ENCODE assay signal across 16 mouse cellular contexts in genomic region chr1:118485572-118485971, GRCm38 (mm10).
A peak's percentile ranks its signal among the peaks of the same experiment; 100 is the strongest.
DNase-seq lines count a peak whose midpoint lies in the region; ATAC-seq and TF ChIP-seq lines count a peak whose summit lies in the region.
"Had no signal": no experiment of that assay in that cellular context is flagged by ENCODE, and none has a peak within 500 bp of the region (broad histone marks: within the 10 kb centered on the region; RNA-seq: fewer than 3 reads in every experiment).

No protein-coding gene starts in this region.

- H3K79me2 ChIP-seq in heart, adult 2 months (replicated peaks; ENCODE audit: control insufficient read depth, insufficient read depth, low read length) = peaks cover 3% of the 10 kb centered on the region; the same call in 1 of the 2 replicates

- peak overlapping the region; percentile 92 for H3K27ac ChIP-seq in heart, adult 2 months
- H3K27ac ChIP-seq in lung, embryonic 14.5 days (ENCODE audit: low read depth) = peak overlapping the region; percentile 13; the same call in 1 of the 2 replicates
- peak overlapping the region; percentile 98 for H3K27ac ChIP-seq in heart, embryonic 12.5 days (ENCODE audit: poor library complexity, severe bottlenecking)
- no peak overlapping the region for H3K27ac ChIP-seq in liver, postnatal 0 days (ENCODE audit: low read depth)
- H3K27ac ChIP-seq: kidney, postnatal 0 days; limb, embryonic 10.5 days; liver, embryonic 12.5 days had no signal

- H3K4me1 ChIP-seq in heart, adult 2 months (ENCODE audit: control insufficient read depth, insufficient read depth, low read length) = peaks cover 7% of the 10 kb centered on the region
- H3K4me1 ChIP-seq in lung, embryonic 14.5 days (ENCODE audit: insufficient read depth) = no peaks in the 10 kb centered on the region
- peaks cover 58% of the 10 kb centered on the region for H3K4me1 ChIP-seq in heart, embryonic 12.5 days (replicated peaks)
- peaks cover 24% of the 10 kb centered on the region for H3K4me1 ChIP-seq in liver, postnatal 0 days (ENCODE audit: insufficient read depth)
- H3K4me1 ChIP-seq: limb, embryonic 10.5 days had no signal

- H3K36me3 ChIP-seq in heart, adult 2 months (ENCODE audit: control insufficient read depth, insufficient read depth, low read length) = peaks cover 19% of the 10 kb centered on the region
- H3K36me3 ChIP-seq in lung, embryonic 14.5 days (ENCODE audit: insufficient read depth) = no peaks in the 10 kb centered on the region
- 0 out of 2 replicates have a peak, but pooled peaks cover 4% of the 10 kb centered on the region for H3K36me3 ChIP-seq in heart, embryonic 12.5 days
- H3K36me3 ChIP-seq in liver, postnatal 0 days (replicated peaks; ENCODE audit: insufficient read depth, low read length) = no peaks in the 10 kb centered on the region; the same call in 1 of the 2 replicates

- intact Hi-C loops in heart, adult 2 months (cut with DNase I) = no loop called here
- intact Hi-C loops in heart, postnatal 36 days (cut with DNase I) = no loop called here
- intact Hi-C loops in heart, postnatal 10 days (cut with DNase I) = no loop called here

- no peak overlapping the region for H3K4me2 ChIP-seq in lung, embryonic 14.5 days
- H3K4me2 ChIP-seq in heart, embryonic 12.5 days = peak overlapping the region; percentile 77
- no peak overlapping the region for H3K4me2 ChIP-seq in liver, postnatal 0 days (ENCODE audit: low read depth, low read length)
- H3K4me2 ChIP-seq: liver, embryonic 12.5 days had no signal

- TF ChIP-seq EP300 in heart, adult 2 months (IDR thresholded peaks at IDR 0.05; ENCODE audit: insufficient read depth, low read depth, low read length) = no peak
- TF ChIP-seq EP300 in liver, postnatal 0 days (IDR thresholded peaks at IDR 0.05; ENCODE audit: low read depth) = no peak

- peak overlapping the region; percentile 43; the same call in 1 of the 2 replicates for H3K9ac ChIP-seq in heart, adult 2 months (ENCODE audit: low read depth, low read length)
- no peak overlapping the region for H3K9ac ChIP-seq in lung, embryonic 14.5 days
- H3K9ac ChIP-seq in heart, embryonic 12.5 days = peak overlapping the region; percentile 63
- no peak overlapping the region for H3K9ac ChIP-seq in liver, postnatal 0 days (replicated peaks)
- H3K9ac ChIP-seq: liver, embryonic 12.5 days had no signal

- no peak for TF ChIP-seq POLR2A in heart, adult 2 months (IDR thresholded peaks at IDR 0.05; ENCODE audit: insufficient read depth, low read depth, low read length)

- no peak for TF ChIP-seq CTCF in heart, adult 2 months (IDR thresholded peaks at IDR 0.05)
- no peak for TF ChIP-seq CTCF in lung, embryonic 14.5 days (IDR thresholded peaks at IDR 0.05; ENCODE audit: low read depth)
- TF ChIP-seq CTCF in liver, postnatal 0 days (IDR thresholded peaks at IDR 0.05; ENCODE audit: low read depth) = no peak

- no peak for ATAC-seq in lung, embryonic 14.5 days (ENCODE audit: insufficient read depth)
- no peak for ATAC-seq in heart, embryonic 12.5 days (ENCODE audit: insufficient number of reproducible peaks, low FRiP score)
- ATAC-seq in liver, postnatal 0 days = no peak
- ATAC-seq: CD4-positive, CD25-positive, alpha-beta regulatory T cell, adult 4 months; liver, embryonic 12.5 days had no signal

- H3K9me3 ChIP-seq in lung, embryonic 14.5 days (ENCODE audit: low read depth, low read length) = no peaks in the 10 kb centered on the region
- H3K9me3 ChIP-seq in heart, embryonic 12.5 days (replicated peaks) = no peaks in the 10 kb centered on the region
- H3K9me3 ChIP-seq in liver, postnatal 0 days (ENCODE audit: low read length) = no peaks in the 10 kb centered on the region
- H3K9me3 ChIP-seq: limb, embryonic 10.5 days; liver, embryonic 12.5 days had no signal

- 51% methylated on average over 3 of the region's 3 CpGs for WGBS in heart, adult 2 months
- WGBS in lung, embryonic 14.5 days = 67% methylated on average over 3 of the region's 3 CpGs
- WGBS in heart, embryonic 12.5 days = 24% methylated on average over 3 of the region's 3 CpGs
- 74% methylated on average over 3 of the region's 3 CpGs for WGBS in liver, postnatal 0 days (ENCODE audit: insufficient replicate concordance)

- H3K27me3 ChIP-seq in heart, adult 2 months (ENCODE audit: control insufficient read depth, insufficient read depth, low read length) = no peaks in the 10 kb centered on the region
- no peaks in the 10 kb centered on the region for H3K27me3 ChIP-seq in lung, embryonic 14.5 days (ENCODE audit: insufficient read depth, low read length)
- H3K27me3 ChIP-seq in heart, embryonic 12.5 days (replicated peaks) = no peaks in the 10 kb centered on the region
- H3K27me3 ChIP-seq in liver, postnatal 0 days (ENCODE audit: insufficient read depth, low read length) = no peaks in the 10 kb centered on the region
- H3K27me3 ChIP-seq: liver, embryonic 12.5 days had no signal

- peak overlapping the region; percentile 19; the same call in 1 of the 2 replicates for H3K4me3 ChIP-seq in heart, adult 2 months
- H3K4me3 ChIP-seq in lung, embryonic 14.5 days (ENCODE audit: low read depth, low read length) = no peak overlapping the region
- H3K4me3 ChIP-seq in heart, embryonic 12.5 days = peak overlapping the region; percentile 18
- no peak overlapping the region for H3K4me3 ChIP-seq in liver, postnatal 0 days (ENCODE audit: low read depth, low read length)
- H3K4me3 ChIP-seq: limb, embryonic 10.5 days; liver, embryonic 12.5 days had no signal

- peak in 1 of 2 experiments; percentile 33 for DNase-seq in heart, adult 2 months
- DNase-seq in heart, postnatal 36 days = no peak
- DNase-seq in lung, embryonic 14.5 days = no peak
- DNase-seq in lung, adult 18-20 months = no peak
- DNase-seq in heart, postnatal 10 days = peak; percentile 48 to 49
- no peak for DNase-seq in embryo, embryonic 9.5 days (ENCODE audit: extremely low spot score)
- DNase-seq in liver, postnatal 0 days = no peak
- DNase-seq: adrenal gland, postnatal 14 days; cerebellum, adult 9-11 months; lung, postnatal 14 days; thymus, postnatal 14 days had no signal

Comparison
In these comparisons a context has a peak if more than half of its experiments do, and no peak if none do; other contexts are left out.
1. DNase-seq: peak in heart, postnatal 10 days (2 of 2); none in heart, postnatal 36 days (0 of 2), lung, embryonic 14.5 days (single experiment), lung, adult 18-20 months (0 of 2), embryo, embryonic 9.5 days (single experiment) and liver, postnatal 0 days (single experiment).
2. H3K4me3 ChIP-seq: peak in heart, adult 2 months (single experiment) and heart, embryonic 12.5 days (single experiment); none in lung, embryonic 14.5 days (single experiment) and liver, postnatal 0 days (single experiment).
3. H3K9ac ChIP-seq: peak in heart, adult 2 months (single experiment) and heart, embryonic 12.5 days (single experiment); none in lung, embryonic 14.5 days (single experiment) and liver, postnatal 0 days (single experiment).